Mouse (Mus musculus) forebrain, embryonic 12.5 days (tissue): ENCODE data around the gene Pax3. TPM values are rescaled to one million over a fixed set of nuclear protein-coding genes. Genes with fewer than 3 reads are reported as not detected.

Source experiments
- ATAC-seq: fragments of 200-750 bp; cut with Nextera tagmentation; 2 replicates; pipeline ENCODE4 v1.8.0; 2017; ENCODE audit warnings: moderate TSS enrichment; ENCODE audit not compliant: low FRiP score
- H3K27ac ChIP-seq: fragments of 300-500 bp; sonication (generic); 2 replicates; pipeline ENCODE4 v1.5.1; 2016; ENCODE audit warnings: mild to moderate bottlenecking
- H3K27me3 ChIP-seq: fragments of 300-500 bp; sonication (generic); 2 replicates; pipeline ENCODE4 v1.6.1; 2016; ENCODE audit warnings: mild to moderate bottlenecking
- H3K36me3 ChIP-seq: fragments of 300-500 bp; sonication (generic); replicated peaks from 2 replicates; pipeline ENCODE4 v1.6.1; 2016; ENCODE audit warnings: mild to moderate bottlenecking
- H3K4me1 ChIP-seq: fragments of 300-500 bp; sonication (generic); 2 replicates; pipeline ENCODE4 v1.6.1; 2016
- H3K4me2 ChIP-seq: fragments of 300-500 bp; sonication (generic); 2 replicates; pipeline ENCODE4 v1.6.1; 2016; ENCODE audit warnings: mild to moderate bottlenecking, moderate library complexity
- H3K4me3 ChIP-seq: fragments of 300-500 bp; sonication (generic); replicated peaks from 2 replicates; pipeline ENCODE4 v1.5.1; 2016; ENCODE audit warnings: mild to moderate bottlenecking
- H3K9ac ChIP-seq: fragments of 300-500 bp; sonication (generic); 2 replicates; pipeline ENCODE4 v1.6.1; 2016; ENCODE audit warnings: mild to moderate bottlenecking
- H3K9me3 ChIP-seq: fragments of 300-500 bp; sonication (generic); 2 replicates; pipeline ENCODE4 v1.6.1; 2016
- WGBS: fragments of 180-500 bp; shearing (Covaris S2); methylation state at CpG from one replicate; pipeline ENCODE4 v1.1.7; 2016; 5-methylcytosine and 5-hydroxymethylcytosine counted together
- polyA plus RNA-seq: library from polyadenylated mRNA; unstranded; fragments of >200 nt; fragmentation: Nextera tagmentation; extraction: Ambion mirVana; gene quantifications from 2 replicates; pipeline ENCODE4 v1.2.1, GENCODE M21; 2016

Gene Pax3
- polyA plus RNA-seq, 1 experiment from 2014 or later, result 3.6 TPM

GRCm38 (mm10) chr1:78103511-78103910 is 93.4 kb downstream of the Pax3 start:
- WGBS, result 79% methylated on average over 7 of the region's 7 CpGs
- H3K4me1 ChIP-seq, result no peaks in the 10 kb centered on the region
- no peak overlapping the region for H3K4me2 ChIP-seq
- no peak overlapping the region for H3K27ac ChIP-seq
- no peaks in the 10 kb centered on the region for H3K36me3 ChIP-seq
- ATAC-seq, result no peak
- H3K4me3 ChIP-seq, result no peak overlapping the region
- H3K27me3 ChIP-seq, result peaks cover 10% of the 10 kb centered on the region; the same call in 1 of the 2 replicates
- H3K9ac ChIP-seq, result no peak overlapping the region
- no peaks in the 10 kb centered on the region for H3K9me3 ChIP-seq

GRCm38 (mm10) chr1:78093619-78094018 is 103.3 kb downstream of the Pax3 start:
- H3K4me3 ChIP-seq, result no peak overlapping the region
- no peak for ATAC-seq
- no peak overlapping the region for H3K27ac ChIP-seq
- H3K9me3 ChIP-seq, result no peaks in the 10 kb centered on the region
- no peak overlapping the region for H3K4me2 ChIP-seq
- 95% methylated on average over 4 of the region's 4 CpGs for WGBS
- no peak overlapping the region for H3K9ac ChIP-seq
- no peaks in the 10 kb centered on the region for H3K4me1 ChIP-seq
- no peaks in the 10 kb centered on the region for H3K27me3 ChIP-seq
- H3K36me3 ChIP-seq, result no peaks in the 10 kb centered on the region

- Histone ChIP-seq H3K36me3 (no peaks in the 10 kb centered on the region), H3K4me3 (no peak overlapping the region), H3K27me3 (peaks cover 5% of the 10 kb centered on the region; the same call in 1 of the 2 replicates), H3K27ac (no peak overlapping the region), H3K4me2 (no peak overlapping the region), H3K9me3 (no peaks in the 10 kb centered on the region), H3K4me1 (no peaks in the 10 kb centered on the region), H3K9ac (no peak overlapping the region)
- ATAC-seq, result no peak
- 85% methylated on average over 2 of the region's 2 CpGs for WGBS
Observed at GRCm38 (mm10) chr1:78088646-78089045, 108.3 kb downstream of the Pax3 start.

GRCm38 (mm10) chr1:78081761-78082160 is 115.2 kb downstream of the Pax3 start:
- H3K9ac ChIP-seq, result no peak overlapping the region
- no peak overlapping the region for H3K27ac ChIP-seq
- 51% methylated on average over 18 of the region's 18 CpGs for whole genome bisulfite sequencing
- H3K4me1 ChIP-seq, result 0 out of 2 replicates have a peak, but pooled peaks cover 3% of the 10 kb centered on the region
- H3K4me2 ChIP-seq, result no peak overlapping the region
- H3K4me3 ChIP-seq, result no peak overlapping the region
- no peaks in the 10 kb centered on the region for H3K9me3 ChIP-seq
- peaks cover 20% of the 10 kb centered on the region for H3K27me3 ChIP-seq
- ATAC-seq, result no peak
- H3K36me3 ChIP-seq, result no peaks in the 10 kb centered on the region

GRCm38 (mm10) chr1:78060850-78061249 is 136.1 kb downstream of the Pax3 start:
- Histone ChIP-seq H3K27me3 (no peaks in the 10 kb centered on the region), H3K4me1 (0 out of 2 replicates have a peak, but pooled peaks cover 4% of the 10 kb centered on the region), H3K4me3 (no peak overlapping the region), H3K4me2 (no peak overlapping the region), H3K9ac (no peak overlapping the region), H3K9me3 (no peaks in the 10 kb centered on the region), H3K27ac (no peak overlapping the region), H3K36me3 (no peaks in the 10 kb centered on the region)
- 54% methylated on average over 5 of the region's 5 CpGs for WGBS
- 0 out of 2 replicates have a peak, but pooled peaks have one; percentile 33 for ATAC-seq

GRCm38 (mm10) chr1:78057939-78058338 is 139.0 kb downstream of the Pax3 start:
- no peaks in the 10 kb centered on the region for H3K9me3 ChIP-seq
- H3K4me2 ChIP-seq, result no peak overlapping the region
- H3K9ac ChIP-seq, result no peak overlapping the region
- H3K36me3 ChIP-seq, result no peaks in the 10 kb centered on the region
- WGBS, result 82% methylated on average over 4 of the region's 4 CpGs
- H3K4me3 ChIP-seq, result no peak overlapping the region
- 0 out of 2 replicates have a peak, but pooled peaks cover 4% of the 10 kb centered on the region for H3K4me1 ChIP-seq
- no peak for ATAC-seq
- H3K27me3 ChIP-seq, result no peaks in the 10 kb centered on the region
- no peak overlapping the region for H3K27ac ChIP-seq

- 74% methylated on average over 6 of the region's 6 CpGs for WGBS
- no peak overlapping the region for H3K27ac ChIP-seq
- no peak for ATAC-seq
- H3K36me3 ChIP-seq, result no peaks in the 10 kb centered on the region
- H3K4me2 ChIP-seq, result no peak overlapping the region
- H3K4me3 ChIP-seq, result no peak overlapping the region
- H3K4me1 ChIP-seq, result no peaks in the 10 kb centered on the region
- H3K27me3 ChIP-seq, result no peaks in the 10 kb centered on the region
- H3K9ac ChIP-seq, result no peak overlapping the region
- H3K9me3 ChIP-seq, result no peaks in the 10 kb centered on the region
Observed at GRCm38 (mm10) chr1:78053677-78054076, 143.3 kb downstream of the Pax3 start.

Other genes starting within 250 kb of the Pax3 start
- gene Sgpp2, start 113.2 kb upstream of the Pax3 start, polyA plus RNA-seq, result 1.5 and 1.7 TPM in 2 replicates